In genomic region chr14:61555931-61556288, GRCm38 (mm10) we compare ENCODE assay signal across 8 mouse cellular contexts. TPM values are rescaled to one million over a fixed set of nuclear protein-coding genes. Genes with fewer than 3 reads are reported as not detected.
DNase-seq lines count a peak whose midpoint lies in the region; ATAC-seq and TF ChIP-seq lines count a peak whose summit lies in the region.

No protein-coding gene starts in this region.

- peak overlapping the region; percentile 75 for H3K4me3 ChIP-seq in kidney, embryonic 16.5 days (ENCODE audit: low read length)
- H3K4me3 ChIP-seq in bone marrow macrophage, adult 2 months (ENCODE audit: insufficient read depth, low read length): peak overlapping the region; percentile 88
- H3K4me3 ChIP-seq in hindbrain, embryonic 11.5 days (ENCODE audit: low read depth, low read length): peak overlapping the region; percentile 53
- peak overlapping the region; percentile 69 for H3K4me3 ChIP-seq in midbrain, embryonic 13.5 days (replicated peaks)

- peak overlapping the region; percentile 92 for H3K27ac ChIP-seq in kidney, embryonic 16.5 days (ENCODE audit: low read length)
- H3K27ac ChIP-seq in bone marrow macrophage, adult 2 months (ENCODE audit: insufficient read depth, low read depth, low read length): peak overlapping the region; percentile 66
- peak overlapping the region; percentile 71; the same call in 1 of the 2 replicates for H3K27ac ChIP-seq in hindbrain, embryonic 11.5 days (ENCODE audit: low read depth, low read length)
- peak overlapping the region; percentile 92 for H3K27ac ChIP-seq in midbrain, embryonic 13.5 days

- TF ChIP-seq CTCF in bone marrow macrophage, adult 2 months (IDR thresholded peaks at IDR 0.05; ENCODE audit: low read depth, low read length): no peak

- no peak for ATAC-seq in kidney, embryonic 16.5 days (ENCODE audit: low FRiP score, low TSS enrichment)
- no peak; the same call in 1 of the 2 replicates for ATAC-seq in hindbrain, embryonic 11.5 days (ENCODE audit: low FRiP score)
- no peak for ATAC-seq in midbrain, embryonic 13.5 days

- DNase-seq in kidney, postnatal 4 days: no peak
- no peak for DNase-seq in hindbrain, embryonic 11.5 days (ENCODE audit: low spot score)
- no peak for DNase-seq in left cerebral cortex, adult 8-10 months (ENCODE audit: low spot score in 2 of 2)
- DNase-seq in kidney, postnatal 36 days: no peak
- no peak for DNase-seq in embryo, embryonic 11 days

- no peaks in the 10 kb centered on the region for H3K36me3 ChIP-seq in kidney, embryonic 16.5 days (ENCODE audit: insufficient read depth, low read length)
- H3K36me3 ChIP-seq in hindbrain, embryonic 11.5 days (ENCODE audit: control insufficient read depth, insufficient read depth, low read length): no peaks in the 10 kb centered on the region
- H3K36me3 ChIP-seq in midbrain, embryonic 13.5 days: no peaks in the 10 kb centered on the region

- TF ChIP-seq POLR2A in bone marrow macrophage, adult 2 months (IDR thresholded peaks at IDR 0.05; ENCODE audit: borderline replicate concordance, low read depth, low read length): no peak

- no peaks in the 10 kb centered on the region for H3K9me3 ChIP-seq in kidney, embryonic 16.5 days (ENCODE audit: low read length)
- no peaks in the 10 kb centered on the region for H3K9me3 ChIP-seq in hindbrain, embryonic 11.5 days (ENCODE audit: control insufficient read depth, low read length)
- no peaks in the 10 kb centered on the region for H3K9me3 ChIP-seq in midbrain, embryonic 13.5 days

- no peaks in the 10 kb centered on the region for H3K27me3 ChIP-seq in kidney, embryonic 16.5 days (ENCODE audit: insufficient read depth, low read length)
- H3K27me3 ChIP-seq in hindbrain, embryonic 11.5 days (ENCODE audit: control insufficient read depth, insufficient read depth, low read length): no peaks in the 10 kb centered on the region
- H3K27me3 ChIP-seq in midbrain, embryonic 13.5 days: no peaks in the 10 kb centered on the region

- H3K4me2 ChIP-seq in kidney, embryonic 16.5 days (replicated peaks; ENCODE audit: low read depth, low read length): peak overlapping the region; percentile 95
- H3K4me2 ChIP-seq in hindbrain, embryonic 11.5 days (replicated peaks; ENCODE audit: low read depth, low read length): peak overlapping the region; percentile 88
- H3K4me2 ChIP-seq in midbrain, embryonic 13.5 days (replicated peaks): peak overlapping the region; percentile 80

- peak overlapping the region; percentile 76 for H3K9ac ChIP-seq in kidney, embryonic 16.5 days (replicated peaks; ENCODE audit: low read length)
- peak overlapping the region; percentile 75 for H3K9ac ChIP-seq in hindbrain, embryonic 11.5 days (ENCODE audit: low read depth, low read length)
- peak overlapping the region; percentile 77 for H3K9ac ChIP-seq in midbrain, embryonic 13.5 days (replicated peaks)

- WGBS in kidney, embryonic 16.5 days: 3% methylated on average over 6 of the region's 6 CpGs
- WGBS in hindbrain, embryonic 11.5 days: 10% methylated on average over 6 of the region's 6 CpGs
- 11% methylated on average over 6 of the region's 6 CpGs for WGBS in midbrain, embryonic 13.5 days

- H3K4me1 ChIP-seq in kidney, embryonic 16.5 days (ENCODE audit: insufficient read depth, low read length): no peaks in the 10 kb centered on the region
- H3K4me1 ChIP-seq in bone marrow macrophage, adult 2 months (ENCODE audit: control insufficient read depth, insufficient read depth, low read length): peaks cover 14% of the 10 kb centered on the region
- H3K4me1 ChIP-seq in hindbrain, embryonic 11.5 days (replicated peaks; ENCODE audit: control insufficient read depth, insufficient read depth, low read length): no peaks in the 10 kb centered on the region
- H3K4me1 ChIP-seq in midbrain, embryonic 13.5 days (replicated peaks): 0 out of 2 replicates have a peak, but pooled peaks cover 9% of the 10 kb centered on the region

RNA-seq across cellular contexts. Expression of gene Spryd7, which starts 0.8 kb away (rescaled TPM):
- 21.4 and 24.3 TPM in 2 replicates for polyA plus RNA-seq in kidney, embryonic 16.5 days (2015; fragmentation: Nextera tagmentation; extraction: Ambion mirVana)
- polyA plus RNA-seq in bone marrow macrophage, adult 2 months (2012; ENCODE audit: insufficient read depth, insufficient read length, missing spikeins): 14.6 and 15.8 TPM in 2 replicates
- polyA plus RNA-seq in hindbrain, embryonic 11.5 days (2014; fragmentation: Nextera tagmentation; extraction: Ambion mirVana): 19.2 and 20.0 TPM in 2 replicates
- polyA plus RNA-seq in midbrain, embryonic 13.5 days (2015; fragmentation: Nextera tagmentation; extraction: Ambion mirVana): 31.2 and 34.4 TPM in 2 replicates
- total RNA-seq in left cerebral cortex, adult 8-10 months (2022): 10 to 100 TPM; 45.0 to 56.5 (median 50.8) TPM

RNA-seq across cellular contexts. Expression of gene Trim13, which starts 42.1 kb away (rescaled TPM):
- 16.1 and 16.4 TPM in 2 replicates for polyA plus RNA-seq in kidney, embryonic 16.5 days (2015; fragmentation: Nextera tagmentation; extraction: Ambion mirVana)
- 6.5 and 6.9 TPM in 2 replicates for polyA plus RNA-seq in bone marrow macrophage, adult 2 months (2012; ENCODE audit: insufficient read depth, insufficient read length, missing spikeins)
- polyA plus RNA-seq in hindbrain, embryonic 11.5 days (2014; fragmentation: Nextera tagmentation; extraction: Ambion mirVana): 35.4 and 40.2 TPM in 2 replicates
- 48.4 and 54.0 TPM in 2 replicates for polyA plus RNA-seq in midbrain, embryonic 13.5 days (2015; fragmentation: Nextera tagmentation; extraction: Ambion mirVana)
- total RNA-seq in left cerebral cortex, adult 8-10 months (2022): 10 to 100 TPM; 13.6 to 15.4 (median 14.6) TPM

RNA-seq across cellular contexts. Expression of gene Kcnrg, which starts 51.3 kb away (rescaled TPM):
- polyA plus RNA-seq in kidney, embryonic 16.5 days (2015; fragmentation: Nextera tagmentation; extraction: Ambion mirVana): 0.37 and 0.51 TPM in 2 replicates
- not detected in 2 replicates for polyA plus RNA-seq in bone marrow macrophage, adult 2 months (2012; ENCODE audit: insufficient read depth, insufficient read length, missing spikeins)
- 1.2 and 1.7 TPM in 2 replicates for polyA plus RNA-seq in hindbrain, embryonic 11.5 days (2014; fragmentation: Nextera tagmentation; extraction: Ambion mirVana)
- polyA plus RNA-seq in midbrain, embryonic 13.5 days (2015; fragmentation: Nextera tagmentation; extraction: Ambion mirVana): 3.2 and 3.4 TPM in 2 replicates
- 1 to 10 TPM in 1 of 4 experiments, under 1 TPM in 3; 0.42 to 1.2 (median 0.72) TPM for total RNA-seq in left cerebral cortex, adult 8-10 months (2022)
